In the genomic region with DNA sequence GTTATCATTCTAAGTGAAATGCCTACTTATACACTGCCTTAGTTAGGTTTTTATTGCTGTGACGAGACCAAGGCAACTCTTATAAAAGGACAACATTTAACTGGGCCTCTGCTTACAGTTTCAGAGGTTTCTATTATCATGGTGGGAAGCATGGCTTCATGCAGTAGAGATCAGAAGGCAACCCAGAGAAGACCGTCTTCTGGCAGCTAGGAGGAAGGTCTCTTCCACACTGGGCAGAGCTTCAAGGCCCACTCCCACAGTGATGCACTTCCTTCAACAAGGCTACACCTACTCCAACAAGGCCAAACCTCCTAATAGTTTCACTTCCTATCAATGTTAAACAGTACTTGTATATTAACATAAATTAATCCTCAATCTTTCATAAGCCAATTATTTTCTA, we compare ENCODE assay signal across 27 mouse cellular contexts.
"Had no signal": no experiment of that assay in that cellular context is flagged by ENCODE, and none has a peak within 500 bp of the region (broad histone marks: within the 10 kb centered on the region; RNA-seq: fewer than 3 reads in every experiment).

No protein-coding gene starts in this region.

- H3K36me3 ChIP-seq: heart, embryonic 13.5 days; heart, embryonic 15.5 days; hindbrain, embryonic 13.5 days; hindbrain, embryonic 15.5 days; intestine, embryonic 15.5 days; kidney, embryonic 15.5 days; limb, embryonic 10.5 days; limb, embryonic 12.5 days; liver, embryonic 13.5 days; liver, embryonic 15.5 days had no signal

- DNase-seq: gastrocnemius, postnatal 14 days; gastrocnemius, postnatal 36 days; heart, adult 2 months; heart, postnatal 14 days; heart, postnatal 4 days; kidney, adult 11 months; kidney, adult 2 months; kidney, adult 9 months; kidney, postnatal 14 days; kidney, postnatal 36 days; layer of hippocampus, adult 9-11 months; liver; liver, embryonic 13.5 days had no signal

- H3K4me1 ChIP-seq: intestine, embryonic 15.5 days; kidney, embryonic 15.5 days; limb, embryonic 10.5 days; limb, embryonic 12.5 days had no signal

- H3K4me3 ChIP-seq: heart, adult 2 months; heart, embryonic 13.5 days; heart, embryonic 15.5 days; hindbrain, embryonic 13.5 days; hindbrain, embryonic 15.5 days; intestine, embryonic 15.5 days; kidney, embryonic 15.5 days; left cerebral cortex, adult 2 months; limb, embryonic 10.5 days; limb, embryonic 12.5 days; liver, embryonic 13.5 days; liver, embryonic 15.5 days had no signal

- H3K27ac ChIP-seq: heart, adult 2 months; heart, embryonic 13.5 days; heart, embryonic 15.5 days; hindbrain, embryonic 13.5 days; hindbrain, embryonic 15.5 days; intestine, embryonic 15.5 days; kidney, embryonic 15.5 days; kidney, postnatal 0 days; left cerebral cortex, adult 2 months; limb, embryonic 10.5 days; limb, embryonic 12.5 days; liver, embryonic 13.5 days; liver, embryonic 15.5 days had no signal

- H3K9ac ChIP-seq: heart, embryonic 13.5 days; heart, embryonic 15.5 days; hindbrain, embryonic 13.5 days; hindbrain, embryonic 15.5 days; intestine, embryonic 15.5 days; kidney, embryonic 15.5 days; limb, embryonic 12.5 days; liver, embryonic 13.5 days; liver, embryonic 15.5 days had no signal

- H3K9me3 ChIP-seq: heart, embryonic 13.5 days; heart, embryonic 15.5 days; hindbrain, embryonic 13.5 days; hindbrain, embryonic 15.5 days; intestine, embryonic 15.5 days; kidney, embryonic 15.5 days; limb, embryonic 10.5 days; limb, embryonic 12.5 days; liver, embryonic 13.5 days; liver, embryonic 15.5 days had no signal

- ATAC-seq: inflammation-experienced regulatory T-cells, adult 6 months; intestine, embryonic 15.5 days had no signal

- H3K27me3 ChIP-seq: heart, embryonic 13.5 days; heart, embryonic 15.5 days; hindbrain, embryonic 13.5 days; hindbrain, embryonic 15.5 days; intestine, embryonic 15.5 days; kidney, embryonic 15.5 days; limb, embryonic 12.5 days; liver, embryonic 13.5 days; liver, embryonic 15.5 days had no signal

- H3K4me2 ChIP-seq: heart, embryonic 11.5 days; heart, embryonic 13.5 days; heart, embryonic 15.5 days; hindbrain, embryonic 13.5 days; hindbrain, embryonic 15.5 days; intestine, embryonic 15.5 days; kidney, embryonic 15.5 days; limb, embryonic 12.5 days; liver, embryonic 11.5 days; liver, embryonic 13.5 days; liver, embryonic 15.5 days had no signal
